In the genomic region with DNA sequence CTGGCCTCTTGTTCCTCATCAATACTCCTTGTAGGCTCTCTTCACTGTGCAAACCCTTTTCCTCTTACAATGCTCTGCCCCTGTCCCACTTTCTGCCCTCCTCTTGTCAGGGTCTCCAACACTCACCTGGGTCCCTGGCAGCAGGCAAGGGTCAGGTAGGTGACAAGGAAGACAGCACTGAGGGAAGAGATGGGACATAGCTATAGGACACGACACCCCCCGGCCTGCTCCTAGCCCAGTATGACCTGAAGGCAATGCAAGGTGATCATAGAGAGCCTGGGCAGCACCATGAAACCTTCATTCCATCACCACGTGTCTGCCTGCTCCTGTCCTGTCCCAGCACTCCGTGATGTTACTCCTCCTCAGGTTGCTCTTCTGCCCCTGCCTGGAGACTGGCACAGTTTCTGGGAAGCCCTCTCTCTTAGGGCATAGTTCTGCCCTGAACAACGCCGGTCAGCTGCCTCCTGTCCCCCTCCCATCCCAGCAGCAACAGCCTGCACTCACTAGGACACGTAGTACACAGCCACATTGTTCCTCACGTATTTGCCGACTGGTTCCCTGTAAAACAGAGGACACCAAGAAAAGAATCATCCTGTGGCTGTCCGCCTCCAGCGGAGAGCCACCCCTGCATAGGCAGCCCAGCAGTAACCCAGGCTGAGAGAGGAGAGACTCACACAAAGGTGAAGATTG, we compare ENCODE assay signal across 26 mouse cellular contexts. TPM values are rescaled to one million over a fixed set of nuclear protein-coding genes. Genes with fewer than 3 reads are reported as not detected.
DNase-seq lines count a peak whose midpoint lies in the region; ATAC-seq and TF ChIP-seq lines count a peak whose summit lies in the region.
"Had no signal": no experiment of that assay in that cellular context is flagged by ENCODE, and none has a peak within 500 bp of the region (broad histone marks: within the 10 kb centered on the region; RNA-seq: fewer than 3 reads in every experiment).

No protein-coding gene starts in this region.

- no peak overlapping the region for H3K4me3 ChIP-seq in heart, adult 2 months
- H3K4me3 ChIP-seq in kidney, embryonic 15.5 days (replicated peaks): no peak overlapping the region
- H3K4me3 ChIP-seq in kidney, embryonic 16.5 days (ENCODE audit: low read length): no peak overlapping the region
- no peak overlapping the region for H3K4me3 ChIP-seq in lung, embryonic 16.5 days (ENCODE audit: low read length)
- no peak overlapping the region for H3K4me3 ChIP-seq in forebrain, embryonic 15.5 days
- H3K4me3 ChIP-seq: embryonic facial prominence, embryonic 10.5 days; forebrain, embryonic 12.5 days; limb, embryonic 13.5 days; neural tube, embryonic 13.5 days had no signal

- WGBS in heart, adult 2 months: 83% methylated on average over 11 of the region's 11 CpGs
- WGBS in kidney, embryonic 15.5 days: 89% methylated on average over 11 of the region's 11 CpGs
- 91% methylated on average over 11 of the region's 11 CpGs for WGBS in kidney, embryonic 16.5 days
- WGBS in lung, embryonic 16.5 days: 81% methylated on average over 11 of the region's 11 CpGs
- 89% methylated on average over 11 of the region's 11 CpGs for WGBS in forebrain, embryonic 15.5 days

- H3K27me3 ChIP-seq in heart, adult 2 months (ENCODE audit: control insufficient read depth, insufficient read depth, low read length): no peaks in the 10 kb centered on the region
- no peaks in the 10 kb centered on the region for H3K27me3 ChIP-seq in kidney, embryonic 15.5 days
- H3K27me3 ChIP-seq in kidney, embryonic 16.5 days (ENCODE audit: insufficient read depth, low read length): no peaks in the 10 kb centered on the region
- H3K27me3 ChIP-seq in lung, embryonic 16.5 days (ENCODE audit: control insufficient read depth, insufficient read depth, low read depth, low read length): no peaks in the 10 kb centered on the region
- no peaks in the 10 kb centered on the region for H3K27me3 ChIP-seq in forebrain, embryonic 15.5 days
- H3K27me3 ChIP-seq: CH12.LX; forebrain, embryonic 12.5 days; limb, embryonic 13.5 days; neural tube, embryonic 13.5 days had no signal

- intact Hi-C loops in heart, adult 2 months (cut with DNase I): no loop called here

- H3K27ac ChIP-seq in heart, adult 2 months: no peak overlapping the region
- 0 out of 2 replicates have a peak overlapping the region, but pooled peaks have one; percentile 4 for H3K27ac ChIP-seq in kidney, embryonic 15.5 days
- no peak overlapping the region for H3K27ac ChIP-seq in kidney, embryonic 16.5 days (ENCODE audit: low read length)
- peak overlapping the region; percentile 70 for H3K27ac ChIP-seq in lung, embryonic 16.5 days (ENCODE audit: low read length)
- H3K27ac ChIP-seq in forebrain, embryonic 15.5 days (replicated peaks): no peak overlapping the region
- H3K27ac ChIP-seq: embryonic facial prominence, embryonic 10.5 days; forebrain, embryonic 12.5 days; limb, embryonic 13.5 days; neural tube, embryonic 13.5 days had no signal

- no peak for ATAC-seq in kidney, embryonic 15.5 days (replicated peaks; ENCODE audit: low FRiP score)
- ATAC-seq in kidney, embryonic 16.5 days (ENCODE audit: low FRiP score, low TSS enrichment): no peak
- no peak for ATAC-seq in lung, embryonic 16.5 days (ENCODE audit: low read depth)
- ATAC-seq in forebrain, embryonic 15.5 days (replicated peaks): no peak
- ATAC-seq: liver, postnatal 0 days had no signal

- H3K4me1 ChIP-seq in heart, adult 2 months (ENCODE audit: control insufficient read depth, insufficient read depth, low read length): peaks cover 55% of the 10 kb centered on the region
- H3K4me1 ChIP-seq in kidney, embryonic 15.5 days: peaks cover 41% of the 10 kb centered on the region
- H3K4me1 ChIP-seq in kidney, embryonic 16.5 days (ENCODE audit: insufficient read depth, low read length): peaks cover 30% of the 10 kb centered on the region
- peaks cover 54% of the 10 kb centered on the region for H3K4me1 ChIP-seq in lung, embryonic 16.5 days (replicated peaks; ENCODE audit: control insufficient read depth, insufficient read depth, low read length)
- H3K4me1 ChIP-seq in forebrain, embryonic 15.5 days: peaks cover 22% of the 10 kb centered on the region

- TF ChIP-seq CTCF in heart, adult 2 months (IDR thresholded peaks at IDR 0.05): no peak

- DNase-seq in heart, adult 11 months: peak; percentile 90
- no peak for DNase-seq in heart, adult 2 months
- no peak for DNase-seq in lung, postnatal 36 days
- DNase-seq: adrenal gland, postnatal 14 days; cerebellum, adult 18-20 months; cerebellum, postnatal 36 days; gastrocnemius, postnatal 36 days; kidney, adult 2 months; liver, postnatal 0 days; thymus, adult 18-20 months; thymus, postnatal 4 days had no signal

- H3K9me3 ChIP-seq in kidney, embryonic 15.5 days (replicated peaks): no peaks in the 10 kb centered on the region
- no peaks in the 10 kb centered on the region for H3K9me3 ChIP-seq in kidney, embryonic 16.5 days (ENCODE audit: low read length)
- H3K9me3 ChIP-seq in lung, embryonic 16.5 days (ENCODE audit: control insufficient read depth, low read length): no peaks in the 10 kb centered on the region
- H3K9me3 ChIP-seq in forebrain, embryonic 15.5 days: no peaks in the 10 kb centered on the region
- H3K9me3 ChIP-seq: embryonic facial prominence, embryonic 10.5 days; forebrain, embryonic 12.5 days; limb, embryonic 13.5 days; neural tube, embryonic 13.5 days had no signal

- no peak for TF ChIP-seq POLR2A in heart, adult 2 months (IDR thresholded peaks at IDR 0.05; ENCODE audit: insufficient read depth, low read depth, low read length)

- TF ChIP-seq EP300 in heart, adult 2 months (IDR thresholded peaks at IDR 0.05; ENCODE audit: insufficient read depth, low read depth, low read length): no peak

- peaks cover 15% of the 10 kb centered on the region for H3K36me3 ChIP-seq in heart, adult 2 months (ENCODE audit: control insufficient read depth, insufficient read depth, low read length)
- peaks cover 66% of the 10 kb centered on the region for H3K36me3 ChIP-seq in kidney, embryonic 15.5 days
- H3K36me3 ChIP-seq in kidney, embryonic 16.5 days (ENCODE audit: insufficient read depth, low read length): peaks cover 53% of the 10 kb centered on the region
- peaks cover 28% of the 10 kb centered on the region for H3K36me3 ChIP-seq in lung, embryonic 16.5 days (ENCODE audit: control insufficient read depth, insufficient read depth, low read length)
- H3K36me3 ChIP-seq in forebrain, embryonic 15.5 days: no peaks in the 10 kb centered on the region; the same call in 1 of the 2 replicates

- H3K9ac ChIP-seq in heart, adult 2 months (ENCODE audit: low read depth, low read length): no peak overlapping the region
- no peak overlapping the region for H3K9ac ChIP-seq in kidney, embryonic 15.5 days
- H3K9ac ChIP-seq in kidney, embryonic 16.5 days (replicated peaks; ENCODE audit: low read length): no peak overlapping the region
- no peak overlapping the region for H3K9ac ChIP-seq in lung, embryonic 16.5 days (ENCODE audit: low read length)
- H3K9ac ChIP-seq in forebrain, embryonic 15.5 days (replicated peaks): no peak overlapping the region
- H3K9ac ChIP-seq: forebrain, embryonic 12.5 days; limb, embryonic 13.5 days; liver, postnatal 0 days; neural tube, embryonic 13.5 days had no signal

- H3K4me2 ChIP-seq in kidney, embryonic 15.5 days: no peak overlapping the region
- H3K4me2 ChIP-seq in kidney, embryonic 16.5 days (replicated peaks; ENCODE audit: low read depth, low read length): no peak overlapping the region
- H3K4me2 ChIP-seq in lung, embryonic 16.5 days (ENCODE audit: low read depth, low read length): no peak overlapping the region
- no peak overlapping the region for H3K4me2 ChIP-seq in forebrain, embryonic 15.5 days (replicated peaks)
- H3K4me2 ChIP-seq: forebrain, embryonic 12.5 days; heart, embryonic 11.5 days; limb, embryonic 13.5 days; midbrain, embryonic 11.5 days; neural tube, embryonic 13.5 days had no signal

- H3K79me2 ChIP-seq in heart, adult 2 months (replicated peaks; ENCODE audit: control insufficient read depth, insufficient read depth, low read length): no peaks in the 10 kb centered on the region

RNA-seq across cellular contexts. Expression of a gene that starts 7.7 kb away (rescaled TPM):
- total RNA-seq in heart, adult 2 months (2021): 100 to 1,000 TPM; 126 to 140 TPM
- polyA plus RNA-seq in heart, adult 2 months (2012; rRNA removed): 104 and 113 TPM in 2 replicates
- polyA plus RNA-seq in kidney, embryonic 15.5 days (2015; fragmentation: Nextera tagmentation; extraction: Ambion mirVana): 138 and 139 TPM in 2 replicates
- polyA plus RNA-seq in kidney, embryonic 16.5 days (2015; fragmentation: Nextera tagmentation; extraction: Ambion mirVana): 149 and 156 TPM in 2 replicates
- 123 and 126 TPM in 2 replicates for polyA plus RNA-seq in lung, embryonic 16.5 days (2015; fragmentation: Nextera tagmentation; extraction: Ambion mirVana)
- polyA plus RNA-seq in forebrain, embryonic 15.5 days (2015; fragmentation: Nextera tagmentation; extraction: Ambion mirVana): 99.2 and 104 TPM in 2 replicates

RNA-seq across cellular contexts. Expression of a gene that starts 7.9 kb away (rescaled TPM):
- total RNA-seq in heart, adult 2 months (2021): 100 to 1,000 TPM in 1 of 2 experiments, 10 to 100 TPM in 1; 89.3 to 100 TPM
- polyA plus RNA-seq in heart, adult 2 months (2012; rRNA removed): 116 and 135 TPM in 2 replicates
- polyA plus RNA-seq in kidney, embryonic 15.5 days (2015; fragmentation: Nextera tagmentation; extraction: Ambion mirVana): 267 and 283 TPM in 2 replicates
- polyA plus RNA-seq in kidney, embryonic 16.5 days (2015; fragmentation: Nextera tagmentation; extraction: Ambion mirVana): 322 and 350 TPM in 2 replicates
- 252 and 267 TPM in 2 replicates for polyA plus RNA-seq in lung, embryonic 16.5 days (2015; fragmentation: Nextera tagmentation; extraction: Ambion mirVana)
- 211 and 214 TPM in 2 replicates for polyA plus RNA-seq in forebrain, embryonic 15.5 days (2015; fragmentation: Nextera tagmentation; extraction: Ambion mirVana)

RNA-seq across cellular contexts. Expression of a gene that starts 12.9 kb away (rescaled TPM):
- 10 to 100 TPM; 41.3 to 48.1 TPM for total RNA-seq in heart, adult 2 months (2021)
- polyA plus RNA-seq in heart, adult 2 months (2012; rRNA removed): 97.1 and 148 TPM in 2 replicates
- 25.6 and 31.2 TPM in 2 replicates for polyA plus RNA-seq in kidney, embryonic 15.5 days (2015; fragmentation: Nextera tagmentation; extraction: Ambion mirVana)
- polyA plus RNA-seq in kidney, embryonic 16.5 days (2015; fragmentation: Nextera tagmentation; extraction: Ambion mirVana): 33.5 and 35.1 TPM in 2 replicates
- 57.9 and 63.0 TPM in 2 replicates for polyA plus RNA-seq in lung, embryonic 16.5 days (2015; fragmentation: Nextera tagmentation; extraction: Ambion mirVana)
- polyA plus RNA-seq in forebrain, embryonic 15.5 days (2015; fragmentation: Nextera tagmentation; extraction: Ambion mirVana): 5.4 and 6.8 TPM in 2 replicates

RNA-seq across cellular contexts. Expression of a gene that starts 14.1 kb away (rescaled TPM):
- total RNA-seq in heart, adult 2 months (2021): not detected
- polyA plus RNA-seq in heart, adult 2 months (2012; rRNA removed): 0.14 and 0.15 TPM in 2 replicates
- polyA plus RNA-seq in kidney, embryonic 15.5 days (2015; fragmentation: Nextera tagmentation; extraction: Ambion mirVana): 1.7 and 2.1 TPM in 2 replicates
- 1.6 and 1.9 TPM in 2 replicates for polyA plus RNA-seq in kidney, embryonic 16.5 days (2015; fragmentation: Nextera tagmentation; extraction: Ambion mirVana)
- 0.19 and 0.40 TPM in 2 replicates for polyA plus RNA-seq in lung, embryonic 16.5 days (2015; fragmentation: Nextera tagmentation; extraction: Ambion mirVana)
- 0.34 TPM in 1 of 2 replicates, not detected in the other for polyA plus RNA-seq in forebrain, embryonic 15.5 days (2015; fragmentation: Nextera tagmentation; extraction: Ambion mirVana)
- total RNA-seq: adrenal gland, postnatal 14 days; CH12.LX; gastrocnemius, postnatal 36 days; layer of hippocampus, postnatal 14 days; left cerebral cortex, postnatal 10 days; MEL; monocyte, adult 5-6 weeks had no signal
- polyA plus RNA-seq: midbrain, embryonic 11.5 days; neural tube, embryonic 13.5 days had no signal

RNA-seq across cellular contexts. Expression of a gene that starts 56.6 kb away (rescaled TPM):
- 100 to 1,000 TPM; 130 to 132 TPM for total RNA-seq in heart, adult 2 months (2021)
- polyA plus RNA-seq in heart, adult 2 months (2012; rRNA removed): 85.5 and 111 TPM in 2 replicates
- 446 and 449 TPM in 2 replicates for polyA plus RNA-seq in kidney, embryonic 15.5 days (2015; fragmentation: Nextera tagmentation; extraction: Ambion mirVana)
- 441 and 457 TPM in 2 replicates for polyA plus RNA-seq in kidney, embryonic 16.5 days (2015; fragmentation: Nextera tagmentation; extraction: Ambion mirVana)
- 418 and 448 TPM in 2 replicates for polyA plus RNA-seq in lung, embryonic 16.5 days (2015; fragmentation: Nextera tagmentation; extraction: Ambion mirVana)
- 403 and 418 TPM in 2 replicates for polyA plus RNA-seq in forebrain, embryonic 15.5 days (2015; fragmentation: Nextera tagmentation; extraction: Ambion mirVana)

Comparison
In these comparisons a context has a peak if more than half of its experiments do, and no peak if none do; other contexts are left out.
1. H3K27ac ChIP-seq: peak in kidney, embryonic 15.5 days (single experiment) and lung, embryonic 16.5 days (single experiment); none in heart, adult 2 months (single experiment), kidney, embryonic 16.5 days (single experiment) and forebrain, embryonic 15.5 days (single experiment).